Mouse (Mus musculus) heart, embryonic 11.5 days (tissue): Measurements from ENCODE around the gene 1700016H13Rik. TPM values are rescaled to one million over a fixed set of nuclear protein-coding genes. Genes with fewer than 3 reads are reported as not detected.
A peak's percentile ranks its signal among the peaks of the same experiment; 100 is the strongest.

Source experiments
- ATAC-seq: fragments of 200-750 bp; cut with Nextera tagmentation; replicated peaks from 2 replicates; pipeline ENCODE4 v1.8.0; 2017; ENCODE audit warnings: moderate library complexity; ENCODE audit not compliant: insufficient number of reproducible peaks, low FRiP score, low TSS enrichment
- H3K27ac ChIP-seq: fragments of 300-500 bp; sonication (generic); 2 replicates; pipeline ENCODE4 v1.5.1; 2014; ENCODE audit warnings: mild to moderate bottlenecking, low read depth, low read length
- H3K27me3 ChIP-seq: fragments of 300-500 bp; sonication (generic); 2 replicates; pipeline ENCODE4 v1.6.1; 2014; ENCODE audit warnings: mild to moderate bottlenecking, low read length, mixed read lengths; ENCODE audit not compliant: control insufficient read depth, insufficient read depth
- H3K36me3 ChIP-seq: fragments of 300-500 bp; sonication (generic); 2 replicates; pipeline ENCODE4 v1.6.1; 2014; ENCODE audit warnings: mild to moderate bottlenecking, low read length, moderate library complexity, mixed read lengths; ENCODE audit not compliant: control insufficient read depth, insufficient read depth
- H3K4me1 ChIP-seq: fragments of 300-500 bp; sonication (generic); 2 replicates; pipeline ENCODE4 v1.6.1; 2014; ENCODE audit warnings: low read length; ENCODE audit not compliant: control insufficient read depth, insufficient read depth
- H3K4me2 ChIP-seq: fragments of 300-500 bp; sonication (generic); 2 replicates; pipeline ENCODE4 v1.6.1; 2014; ENCODE audit warnings: mild to moderate bottlenecking, moderate library complexity
- H3K4me3 ChIP-seq: fragments of 300-500 bp; sonication (generic); 2 replicates; pipeline ENCODE4 v1.5.1; 2014; ENCODE audit warnings: low read depth, low read length
- H3K9ac ChIP-seq: fragments of 300-500 bp; sonication (generic); 2 replicates; pipeline ENCODE4 v1.6.1; 2014; ENCODE audit warnings: mild to moderate bottlenecking, low read depth, low read length, moderate library complexity
- H3K9me3 ChIP-seq: fragments of 300-500 bp; sonication (generic); replicated peaks from 2 replicates; pipeline ENCODE4 v1.6.1; 2016; ENCODE audit warnings: low read length; ENCODE audit not compliant: control insufficient read depth
- WGBS: fragments of 180-500 bp; shearing (Covaris S2); extraction: QIAGEN DNeasy Blood & Tissue Kit; methylation state at CpG from one replicate; pipeline ENCODE4 v1.1.7; 2014; ENCODE audit not compliant: insufficient replicate concordance; 5-methylcytosine and 5-hydroxymethylcytosine counted together
- polyA plus RNA-seq: library from polyadenylated mRNA; unstranded; fragments of >200 nt; fragmentation: Nextera tagmentation; extraction: Ambion mirVana; gene quantifications from 2 replicates; pipeline ENCODE4 v1.2.1, GENCODE M21; 2014

1700016H13Rik gene
- polyA plus RNA-seq, 1 experiment from 2014 or later: not detected

- H3K27me3 ChIP-seq: peaks cover 3% of the 10 kb centered on the region; the same call in 1 of the 2 replicates
- H3K9me3 ChIP-seq: no peaks in the 10 kb centered on the region
- no peaks in the 10 kb centered on the region for H3K36me3 ChIP-seq
- WGBS: 37% methylated on average over 3 of the region's 3 CpGs
- H3K4me2 ChIP-seq: no peak overlapping the region
- no peak overlapping the region for H3K4me3 ChIP-seq
- H3K4me1 ChIP-seq: no peaks in the 10 kb centered on the region
- no peak for ATAC-seq
- H3K27ac ChIP-seq: no peak overlapping the region
- H3K9ac ChIP-seq: no peak overlapping the region
These were observed 3.8 kb upstream of the 1700016H13Rik start for GRCm38 (mm10) chr5:103659571-103659970.

- Histone ChIP-seq H3K36me3 (no peaks in the 10 kb centered on the region), H3K9ac (no peak overlapping the region), H3K27me3 (peaks cover 3% of the 10 kb centered on the region; the same call in 1 of the 2 replicates), H3K9me3 (no peaks in the 10 kb centered on the region), H3K4me1 (no peaks in the 10 kb centered on the region), H3K27ac (no peak overlapping the region), H3K4me3 (no peak overlapping the region), H3K4me2 (no peak overlapping the region)
- no peak for ATAC-seq
- 70% methylated on average over 5 of the region's 5 CpGs for WGBS
These were observed 3.1 kb upstream of the 1700016H13Rik start for GRCm38 (mm10) chr5:103658921-103659320.

GRCm38 (mm10) chr5:103654780-103655179, 1.0 kb downstream of the 1700016H13Rik start:
- Histone ChIP-seq H3K4me2 (peak overlapping the region; percentile 95), H3K27me3 (peaks cover 3% of the 10 kb centered on the region; the same call in 1 of the 2 replicates), H3K4me3 (peak overlapping the region; percentile 67), H3K9ac (no peak overlapping the region), H3K9me3 (no peaks in the 10 kb centered on the region), H3K36me3 (no peaks in the 10 kb centered on the region), H3K27ac (no peak overlapping the region), H3K4me1 (no peaks in the 10 kb centered on the region)
- no peak for ATAC-seq
- WGBS: 84% methylated on average over 4 of the region's 4 CpGs

GRCm38 (mm10) chr5:103654225-103654624, 1.6 kb downstream of the 1700016H13Rik start:
- 20% methylated on average over 6 of the region's 6 CpGs for WGBS
- no peak overlapping the region for H3K27ac ChIP-seq
- no peaks in the 10 kb centered on the region for H3K9me3 ChIP-seq
- H3K4me3 ChIP-seq: no peak overlapping the region
- no peak overlapping the region for H3K9ac ChIP-seq
- H3K4me1 ChIP-seq: no peaks in the 10 kb centered on the region
- H3K36me3 ChIP-seq: no peaks in the 10 kb centered on the region
- ATAC-seq: no peak
- no peak overlapping the region for H3K4me2 ChIP-seq
- H3K27me3 ChIP-seq: peaks cover 3% of the 10 kb centered on the region; the same call in 1 of the 2 replicates

- Histone ChIP-seq H3K27me3 (no peaks in the 10 kb centered on the region), H3K4me2 (no peak overlapping the region), H3K36me3 (no peaks in the 10 kb centered on the region), H3K27ac (no peak overlapping the region), H3K4me3 (no peak overlapping the region), H3K9me3 (no peaks in the 10 kb centered on the region), H3K4me1 (no peaks in the 10 kb centered on the region), H3K9ac (no peak overlapping the region)
- ATAC-seq: no peak
- 72% methylated on average over 3 of the region's 3 CpGs for WGBS
These were observed 8.5 kb downstream of the 1700016H13Rik start for GRCm38 (mm10) chr5:103647320-103647719.

GRCm38 (mm10) chr5:103644167-103644566, 11.6 kb downstream of the 1700016H13Rik start:
- no peak for ATAC-seq
- Histone ChIP-seq H3K9ac (no peak overlapping the region), H3K27ac (no peak overlapping the region), H3K36me3 (no peaks in the 10 kb centered on the region), H3K27me3 (no peaks in the 10 kb centered on the region), H3K9me3 (no peaks in the 10 kb centered on the region), H3K4me1 (no peaks in the 10 kb centered on the region), H3K4me3 (no peak overlapping the region), H3K4me2 (no peak overlapping the region)
- WGBS: 79% methylated on average over 1 of the region's 1 CpGs

GRCm38 (mm10) chr5:103637162-103637561, 18.6 kb downstream of the 1700016H13Rik start:
- Histone ChIP-seq H3K4me2 (no peak overlapping the region), H3K4me3 (no peak overlapping the region), H3K27me3 (no peaks in the 10 kb centered on the region), H3K9me3 (no peaks in the 10 kb centered on the region), H3K36me3 (no peaks in the 10 kb centered on the region), H3K9ac (no peak overlapping the region), H3K4me1 (no peaks in the 10 kb centered on the region), H3K27ac (no peak overlapping the region)
- 76% methylated on average over 2 of the region's 2 CpGs for whole genome bisulfite sequencing
- no peak for ATAC-seq

- no peak for ATAC-seq
- H3K9me3 ChIP-seq: no peaks in the 10 kb centered on the region
- H3K27ac ChIP-seq: peak overlapping the region; percentile 57; the same call in 1 of the 2 replicates
- peaks cover 14% of the 10 kb centered on the region for H3K4me1 ChIP-seq
- H3K9ac ChIP-seq: no peak overlapping the region
- H3K27me3 ChIP-seq: no peaks in the 10 kb centered on the region
- H3K4me3 ChIP-seq: no peak overlapping the region
- H3K4me2 ChIP-seq: peak overlapping the region; percentile 49; the same call in 1 of the 2 replicates
- WGBS: 65% methylated on average over 9 of the region's 9 CpGs
- H3K36me3 ChIP-seq: no peaks in the 10 kb centered on the region
These were observed 25.8 kb downstream of the 1700016H13Rik start for GRCm38 (mm10) chr5:103629854-103630580.
